8 mouse cellular contexts compared by ENCODE assay signal in the genomic region with DNA sequence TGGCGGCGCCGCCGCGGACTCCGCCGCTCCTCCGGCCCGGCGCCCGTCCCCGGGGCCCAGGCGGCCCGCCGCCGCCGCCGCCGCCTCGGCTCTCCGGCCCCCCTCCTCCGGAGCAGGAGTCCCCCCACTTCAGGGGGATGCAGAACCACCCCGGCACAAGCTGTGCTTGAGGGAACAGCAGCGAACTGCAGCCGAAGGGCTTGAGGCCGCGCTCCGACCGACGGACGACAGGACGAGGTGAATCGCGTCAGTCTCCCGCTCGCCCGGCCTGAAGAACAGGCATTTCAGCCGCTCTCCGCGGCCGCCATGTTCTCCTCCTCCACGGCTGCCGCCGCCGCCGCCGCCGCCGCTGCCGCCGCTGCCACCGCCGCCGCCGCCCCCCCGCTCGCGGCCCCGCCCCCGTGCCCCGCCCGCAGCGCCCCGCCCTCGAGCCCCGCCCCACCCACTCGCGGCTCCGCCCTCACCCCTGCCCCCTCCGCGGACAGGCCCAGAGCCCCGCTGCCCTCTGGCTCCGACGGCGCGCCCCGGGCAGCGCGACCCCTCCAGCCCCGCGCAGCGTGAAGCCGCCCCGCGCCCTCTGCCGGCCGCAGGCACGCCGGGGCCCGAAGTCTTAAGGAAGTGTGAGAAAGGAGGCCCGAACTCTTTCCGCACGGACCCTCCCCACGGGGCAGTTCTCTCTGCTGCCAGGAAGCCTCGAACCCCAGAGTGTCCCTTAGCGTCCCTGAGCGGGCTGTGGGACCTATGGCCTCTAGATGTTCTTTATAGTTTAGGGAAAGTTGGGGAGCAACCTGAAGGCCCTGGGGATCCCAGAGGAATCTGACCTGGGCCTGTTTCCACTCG. TPM values are rescaled to one million over a fixed set of nuclear protein-coding genes. Genes with fewer than 3 reads are reported as not detected.
DNase-seq lines count a peak whose midpoint lies in the region; ATAC-seq and TF ChIP-seq lines count a peak whose summit lies in the region.

Gene Ncoa1, minus strand, starts transcription at position 351 of the 840 bp plus-strand sequence.

- peaks cover 0 to 8% of the 10 kb centered on the region in 2 experiments; a peak in 1 of 4 replicates for H3K4me1 ChIP-seq in MEL (ENCODE audit: control insufficient read depth in 1 of 2, insufficient read depth in 2 of 2, low read length in 2 of 2)

- H3K27ac ChIP-seq in MEL (ENCODE audit: control insufficient read depth, low read depth, low read length) = peak within 1 kb of the TSS; percentile 99

- peak in 1 of 2 experiments; percentile 88; a peak in 3 of 4 replicates for TF ChIP-seq POLR2A in MEL (IDR thresholded peaks at IDR 0.05; ENCODE audit: control insufficient read depth in 1 of 2, insufficient read depth in 1 of 2, low read depth in 1 of 2, low read length in 2 of 2, poor library complexity in 1 of 2)

- peak; percentile 35 for ATAC-seq in frontal cortex, adult (ENCODE audit: low TSS enrichment)
- ATAC-seq in hematopoietic stem cell, adult 5-6 weeks (replicated peaks in 1 of 2; ENCODE audit: insufficient read depth in 1 of 2, low FRiP score in 2 of 2, low TSS enrichment in 1 of 2, low read depth in 1 of 2, poor library complexity in 2 of 2, severe bottlenecking in 2 of 2) = peak; percentile 58 to 76

- peaks cover 6 to 10% of the 10 kb centered on the region in 2 experiments for H3K36me3 ChIP-seq in MEL (ENCODE audit: control insufficient read depth in 1 of 2, insufficient read depth in 2 of 2, low read length in 2 of 2)

- TF ChIP-seq RAD21 in MEL (IDR thresholded peaks at IDR 0.05; ENCODE audit: low read depth, low read length) = no peak; the same call in none of the 2 replicates

- TF ChIP-seq CTCF in MEL (IDR thresholded peaks at IDR 0.05 in 2 of 3, conservative IDR thresholded peaks at IDR 0.05 in 1 of 3; ENCODE audit: control insufficient read depth in 1 of 3, insufficient read depth in 1 of 3, low read depth in 2 of 3, low read length in 3 of 3, poor library complexity in 1 of 3, severe bottlenecking in 1 of 3) = peak in 2 of 3 experiments; percentile 23 to 52; a peak in 4 of 6 replicates

- H3K9ac ChIP-seq in MEL (ENCODE audit: control insufficient read depth, low read depth, low read length, poor library complexity, severe bottlenecking) = peak within 1 kb of the TSS; percentile 100

- H3K4me3 ChIP-seq in MEL (ENCODE audit: control insufficient read depth in 1 of 2, insufficient read depth in 1 of 2, low read depth in 2 of 2, low read length in 2 of 2) = peak within 1 kb of the TSS; percentile 91 to 100

- DNase-seq in MEL (ENCODE audit: low read depth, low spot score) = peak; percentile 69
- DNase-seq in cerebellum, adult 8-10 months = peak; percentile 68
- DNase-seq in layer of hippocampus, postnatal 10 days (ENCODE audit: low spot score in 2 of 2) = peak; percentile 71 to 81
- peak; percentile 80 for DNase-seq in lung, postnatal 10 days
- peak; percentile 63 for DNase-seq in ovary, postnatal 14 days (ENCODE audit: low spot score)
- peak; percentile 85 for DNase-seq in thymus, postnatal 14 days

- no peak for TF ChIP-seq EP300 in MEL (IDR thresholded peaks at IDR 0.05; ENCODE audit: low read depth in 1 of 2, low read length in 2 of 2)

- peaks cover 46% of the 10 kb centered on the region for H3K79me2 ChIP-seq in MEL (ENCODE audit: control insufficient read depth, insufficient read depth, low read length, poor library complexity)

- H3K9me3 ChIP-seq in MEL (replicated peaks; ENCODE audit: insufficient read depth, low read length) = no peaks in the 10 kb centered on the region

- no peaks in the 10 kb centered on the region for H3K27me3 ChIP-seq in MEL (ENCODE audit: control insufficient read depth in 1 of 2, insufficient read depth in 2 of 2, low read length in 2 of 2)

TF ChIP-seq in MEL, 35 proteins besides CTCF, POLR2A, EP300 and RAD21:
- TF ChIP-seq NELFE (IDR thresholded peaks at IDR 0.05; ENCODE audit: low read depth, low read length) = peak; percentile 58
- no peak for TF ChIP-seq BHLHE40 (IDR thresholded peaks at IDR 0.05; ENCODE audit: borderline replicate concordance, low read depth, low read length)
- TF ChIP-seq GATA1 (IDR thresholded peaks at IDR 0.05; ENCODE audit: low read depth, low read length) = no peak
- TF ChIP-seq NRF1 (IDR thresholded peaks at IDR 0.05; ENCODE audit: insufficient read depth, low read depth, low read length, poor library complexity, severe bottlenecking) = no peak
- TF ChIP-seq TCF12 (IDR thresholded peaks at IDR 0.05; ENCODE audit: low read depth, low read length) = no peak
- TF ChIP-seq POLR2AphosphoS5 (IDR thresholded peaks at IDR 0.05; ENCODE audit: borderline replicate concordance, low read depth, low read length) = 0 out of 2 replicates have a peak, but pooled peaks have one; percentile 27
- no peak for TF ChIP-seq MYB (IDR thresholded peaks at IDR 0.05; ENCODE audit: low read depth, low read length)
- no peak for TF ChIP-seq TAL1 (IDR thresholded peaks at IDR 0.05; ENCODE audit: low read length)
- TF ChIP-seq CHD2 (IDR thresholded peaks at IDR 0.05; ENCODE audit: low read length) = no peak
- no peak for TF ChIP-seq MAFK (IDR thresholded peaks at IDR 0.05; ENCODE audit: borderline replicate concordance, low read depth, low read length)
- TF ChIP-seq ZMIZ1 (IDR thresholded peaks at IDR 0.05; ENCODE audit: low read depth, low read length) = no peak
- TF ChIP-seq ZC3H11A (IDR thresholded peaks at IDR 0.05; ENCODE audit: low read depth, low read length) = no peak
- no peak for TF ChIP-seq RCOR1 (IDR thresholded peaks at IDR 0.05; ENCODE audit: low read depth, low read length)
- no peak for TF ChIP-seq JUND (IDR thresholded peaks at IDR 0.05; ENCODE audit: low read depth, low read length)
- no peak for TF ChIP-seq ZNF384 (IDR thresholded peaks at IDR 0.05; ENCODE audit: low read depth, low read length)
- no peak for TF ChIP-seq MAX (IDR thresholded peaks at IDR 0.05; ENCODE audit: low read length)
- TF ChIP-seq SMC3 (IDR thresholded peaks at IDR 0.05; ENCODE audit: low read depth, low read length) = peak; percentile 1; the same call in 1 of the 2 replicates
- no peak for TF ChIP-seq E2F4 (IDR thresholded peaks at IDR 0.05; ENCODE audit: borderline replicate concordance, low read depth, low read length)
- TF ChIP-seq MXI1 (IDR thresholded peaks at IDR 0.05; ENCODE audit: low read depth, low read length) = no peak
- TF ChIP-seq MEF2A (IDR thresholded peaks at IDR 0.05; ENCODE audit: extremely low read depth, insufficient replicate concordance, low read depth, low read length, poor library complexity, severe bottlenecking) = no peak
- 0 out of 2 replicates have a peak, but pooled peaks have one; percentile 13 for TF ChIP-seq TBP (IDR thresholded peaks at IDR 0.05; ENCODE audit: low read depth, low read length)
- TF ChIP-seq USF2 (IDR thresholded peaks at IDR 0.05; ENCODE audit: borderline replicate concordance in 1 of 2, insufficient read depth in 1 of 2, low read depth in 1 of 2, low read length in 2 of 2) = no peak
- TF ChIP-seq GABPA (IDR thresholded peaks at IDR 0.05; ENCODE audit: low read depth, low read length) = no peak
- TF ChIP-seq ETS1 (IDR thresholded peaks at IDR 0.05; ENCODE audit: low read depth, low read length) = no peak
- peak; percentile 81; the same call in 1 of the 2 replicates for TF ChIP-seq MAZ (IDR thresholded peaks at IDR 0.05; ENCODE audit: low read depth, low read length)

RNA-seq across cellular contexts. Expression of gene Ncoa1, which starts in this region (rescaled TPM):
- 45.0 and 48.4 TPM in 2 replicates for total RNA-seq in MEL (2012; rRNA removed)
- 10 to 100 TPM; 36.0 to 65.0 TPM for polyA plus RNA-seq in MEL (2012; ENCODE audit: insufficient read depth in 1 of 2, insufficient read length in 2 of 2, low read depth in 1 of 2, low replicate concordance in 2 of 2, missing spikeins in 1 of 2)
- total RNA-seq in hematopoietic stem cell, adult 5-6 weeks (2017) = 13.7 and 26.7 TPM in 2 replicates
- 100 to 1,000 TPM; 103 to 108 TPM for total RNA-seq in layer of hippocampus, postnatal 10 days (2021)

Comparison
In these comparisons a context has a peak if more than half of its experiments do, and no peak if none do; other contexts are left out.
1. Peak in every context shown above with its lines: DNase-seq, ATAC-seq, H3K4me3 ChIP-seq and H3K27ac ChIP-seq.